Mouse (Mus musculus): Measurements from ENCODE around the gene Rhd. TPM values are rescaled to one million over a fixed set of nuclear protein-coding genes. Genes with fewer than 3 reads are reported as not detected.

Gene Rhd
- polyA plus RNA-seq, 1 experiment = 147 TPM

GRCm38 (mm10) chr4:134862996-134863395, 1.3 kb upstream of the Rhd start:
- 77% methylated on average over 7 of the region's 7 CpGs for WGBS
- no peak for TF ChIP-seq CTCF (IDR thresholded peaks at IDR 0.05; ENCODE audit: control insufficient read depth, insufficient read depth, low read length)
- no peak for TF ChIP-seq POLR2A (IDR thresholded peaks at IDR 0.05; ENCODE audit: borderline replicate concordance, control insufficient read depth, low read depth, low read length)
- Histone ChIP-seq H3K4me3 (replicated peaks; ENCODE audit: control insufficient read depth, low read depth, low read length) (peak overlapping the region; percentile 42), H3K4me1 (ENCODE audit: control insufficient read depth, insufficient read depth, low read length) (peaks cover 1% of the 10 kb centered on the region; the same call in 1 of the 2 replicates), H3K27ac (ENCODE audit: control insufficient read depth, insufficient read depth, low read depth, low read length, poor library complexity) (no peak overlapping the region)

GRCm38 (mm10) chr4:134865340-134865739, 1.0 kb downstream of the Rhd start:
- peaks cover 1% of the 10 kb centered on the region; the same call in 1 of the 2 replicates for H3K4me1 ChIP-seq (ENCODE audit: control insufficient read depth, insufficient read depth, low read length)
- peak overlapping the region; percentile 84 for H3K4me3 ChIP-seq (replicated peaks; ENCODE audit: control insufficient read depth, low read depth, low read length)
- H3K27ac ChIP-seq (ENCODE audit: control insufficient read depth, insufficient read depth, low read depth, low read length, poor library complexity) = peak overlapping the region; percentile 46
- no peak for TF ChIP-seq CTCF (IDR thresholded peaks at IDR 0.05; ENCODE audit: control insufficient read depth, insufficient read depth, low read length)
- TF ChIP-seq POLR2A (IDR thresholded peaks at IDR 0.05; ENCODE audit: borderline replicate concordance, control insufficient read depth, low read depth, low read length) = peak; percentile 67
- 49% methylated on average over 6 of the region's 6 CpGs for WGBS

- WGBS = 61% methylated on average over 5 of the region's 5 CpGs
- TF ChIP-seq CTCF (IDR thresholded peaks at IDR 0.05; ENCODE audit: control insufficient read depth, insufficient read depth, low read length) (no peak), POLR2A (IDR thresholded peaks at IDR 0.05; ENCODE audit: borderline replicate concordance, control insufficient read depth, low read depth, low read length) (no peak)
- peaks cover 1% of the 10 kb centered on the region; the same call in 1 of the 2 replicates for H3K4me1 ChIP-seq (ENCODE audit: control insufficient read depth, insufficient read depth, low read length)
- H3K27ac ChIP-seq (ENCODE audit: control insufficient read depth, insufficient read depth, low read depth, low read length, poor library complexity) = peak overlapping the region; percentile 46
- peak overlapping the region; percentile 84 for H3K4me3 ChIP-seq (replicated peaks; ENCODE audit: control insufficient read depth, low read depth, low read length)
These were observed 1.5 kb downstream of the Rhd start for GRCm38 (mm10) chr4:134865789-134866188.

GRCm38 (mm10) chr4:134867213-134867612, 2.9 kb downstream of the Rhd start:
- WGBS = 83% methylated on average over 8 of the region's 8 CpGs

GRCm38 (mm10) chr4:134867661-134868060, 3.3 kb downstream of the Rhd start:
- H3K4me3 ChIP-seq (replicated peaks; ENCODE audit: control insufficient read depth, low read depth, low read length) = peak overlapping the region; percentile 56
- no peaks in the 10 kb centered on the region; the same call in 1 of the 2 replicates for H3K4me1 ChIP-seq (ENCODE audit: control insufficient read depth, insufficient read depth, low read length)
- 77% methylated on average over 8 of the region's 8 CpGs for WGBS
- TF ChIP-seq POLR2A (IDR thresholded peaks at IDR 0.05; ENCODE audit: borderline replicate concordance, control insufficient read depth, low read depth, low read length) (no peak), CTCF (IDR thresholded peaks at IDR 0.05; ENCODE audit: control insufficient read depth, insufficient read depth, low read length) (no peak)
- H3K27ac ChIP-seq (ENCODE audit: control insufficient read depth, insufficient read depth, low read depth, low read length, poor library complexity) = peak overlapping the region; percentile 7

More at GRCm38 (mm10) chr4:134867213-134867612, 2.9 kb downstream of the Rhd start:
- TF ChIP-seq POLR2A (IDR thresholded peaks at IDR 0.05; ENCODE audit: borderline replicate concordance, control insufficient read depth, low read depth, low read length) (no peak), CTCF (IDR thresholded peaks at IDR 0.05; ENCODE audit: control insufficient read depth, insufficient read depth, low read length) (no peak)
- H3K27ac ChIP-seq (ENCODE audit: control insufficient read depth, insufficient read depth, low read depth, low read length, poor library complexity) = peak overlapping the region; percentile 7
- H3K4me1 ChIP-seq (ENCODE audit: control insufficient read depth, insufficient read depth, low read length) = peaks cover 1% of the 10 kb centered on the region; the same call in 1 of the 2 replicates
- peak overlapping the region; percentile 51 for H3K4me3 ChIP-seq (replicated peaks; ENCODE audit: control insufficient read depth, low read depth, low read length)

- TF ChIP-seq POLR2A (IDR thresholded peaks at IDR 0.05; ENCODE audit: borderline replicate concordance, control insufficient read depth, low read depth, low read length) (no peak), CTCF (IDR thresholded peaks at IDR 0.05; ENCODE audit: control insufficient read depth, insufficient read depth, low read length) (no peak)
- peak overlapping the region; percentile 56 for H3K4me3 ChIP-seq (replicated peaks; ENCODE audit: control insufficient read depth, low read depth, low read length)
- WGBS = 83% methylated on average over 10 of the region's 10 CpGs
- H3K27ac ChIP-seq (ENCODE audit: control insufficient read depth, insufficient read depth, low read depth, low read length, poor library complexity) = peak overlapping the region; percentile 94
- no peaks in the 10 kb centered on the region; the same call in 1 of the 2 replicates for H3K4me1 ChIP-seq (ENCODE audit: control insufficient read depth, insufficient read depth, low read length)
These were observed 3.7 kb downstream of the Rhd start for GRCm38 (mm10) chr4:134868065-134868464.

- 38% methylated on average over 8 of the region's 9 CpGs for WGBS
- TF ChIP-seq POLR2A (IDR thresholded peaks at IDR 0.05; ENCODE audit: borderline replicate concordance, control insufficient read depth, low read depth, low read length) (no peak), CTCF (IDR thresholded peaks at IDR 0.05; ENCODE audit: control insufficient read depth, insufficient read depth, low read length) (no peak)
- Histone ChIP-seq H3K4me3 (replicated peaks; ENCODE audit: control insufficient read depth, low read depth, low read length) (peak overlapping the region; percentile 56), H3K27ac (ENCODE audit: control insufficient read depth, insufficient read depth, low read depth, low read length, poor library complexity) (peak overlapping the region; percentile 94), H3K4me1 (ENCODE audit: control insufficient read depth, insufficient read depth, low read length) (no peaks in the 10 kb centered on the region; the same call in 1 of the 2 replicates)
These were observed 4.2 kb downstream of the Rhd start for GRCm38 (mm10) chr4:134868490-134868889.

- Histone ChIP-seq H3K4me3 (replicated peaks; ENCODE audit: control insufficient read depth, low read depth, low read length) (peak overlapping the region; percentile 42), H3K4me1 (ENCODE audit: control insufficient read depth, insufficient read depth, low read length) (no peaks in the 10 kb centered on the region; the same call in 1 of the 2 replicates), H3K27ac (ENCODE audit: control insufficient read depth, insufficient read depth, low read depth, low read length, poor library complexity) (peak overlapping the region; percentile 94)
- WGBS = 25% methylated on average over 16 of the region's 16 CpGs
- TF ChIP-seq CTCF (IDR thresholded peaks at IDR 0.05; ENCODE audit: control insufficient read depth, insufficient read depth, low read length) = no peak
- peak; percentile 45; the same call in 1 of the 2 replicates for TF ChIP-seq POLR2A (IDR thresholded peaks at IDR 0.05; ENCODE audit: borderline replicate concordance, control insufficient read depth, low read depth, low read length)
These were observed 4.9 kb downstream of the Rhd start for GRCm38 (mm10) chr4:134869068-134869730.

All from bone marrow, adult 2 months (tissue).